In genomic region chr3:89646813-89647255, GRCm38 (mm10) we compare ENCODE assay signal across 8 mouse cellular contexts.
DNase-seq lines count a peak whose midpoint lies in the region; ATAC-seq and TF ChIP-seq lines count a peak whose summit lies in the region.

No protein-coding gene starts in this region.

- no peak for TF ChIP-seq POLR2A in thymus, adult 2 months (IDR thresholded peaks at IDR 0.05; ENCODE audit: control insufficient read depth, extremely low read depth, insufficient read depth, low read length, poor library complexity)

- no peaks in the 10 kb centered on the region for H3K9me3 ChIP-seq in embryonic facial prominence, embryonic 10.5 days
- H3K9me3 ChIP-seq in heart, postnatal 0 days (replicated peaks; ENCODE audit: control insufficient read depth, low read length), result no peaks in the 10 kb centered on the region
- H3K9me3 ChIP-seq in limb, embryonic 15.5 days, result no peaks in the 10 kb centered on the region

- no peak for TF ChIP-seq EP300 in heart, postnatal 0 days (IDR thresholded peaks at IDR 0.05; ENCODE audit: low read depth)

- H3K27me3 ChIP-seq in embryonic facial prominence, embryonic 10.5 days (replicated peaks; ENCODE audit: low read depth, poor library complexity, severe bottlenecking), result no peaks in the 10 kb centered on the region
- peaks cover 2% of the 10 kb centered on the region; the same call in 1 of the 2 replicates for H3K27me3 ChIP-seq in heart, postnatal 0 days (ENCODE audit: control insufficient read depth, insufficient read depth, low read length)
- H3K27me3 ChIP-seq in limb, embryonic 15.5 days, result no peaks in the 10 kb centered on the region
- H3K27me3 ChIP-seq in thymus, adult 2 months (ENCODE audit: control insufficient read depth, insufficient read depth, low read length), result no peaks in the 10 kb centered on the region

- H3K36me3 ChIP-seq in embryonic facial prominence, embryonic 10.5 days (replicated peaks), result no peaks in the 10 kb centered on the region
- H3K36me3 ChIP-seq in heart, postnatal 0 days (replicated peaks; ENCODE audit: control insufficient read depth, insufficient read depth, low read length), result no peaks in the 10 kb centered on the region
- no peaks in the 10 kb centered on the region for H3K36me3 ChIP-seq in limb, embryonic 15.5 days
- no peaks in the 10 kb centered on the region for H3K36me3 ChIP-seq in thymus, adult 2 months (ENCODE audit: control insufficient read depth, insufficient read depth, low read length)

- no peak for TF ChIP-seq CTCF in heart, postnatal 0 days (IDR thresholded peaks at IDR 0.05; ENCODE audit: low read depth)
- no peak for TF ChIP-seq CTCF in thymus, adult 2 months (IDR thresholded peaks at IDR 0.05; ENCODE audit: borderline replicate concordance, control insufficient read depth, extremely low read depth, insufficient read depth, low read length, poor library complexity)

- H3K4me3 ChIP-seq in embryonic facial prominence, embryonic 10.5 days, result no peak overlapping the region
- H3K4me3 ChIP-seq in heart, postnatal 0 days (ENCODE audit: low read depth, low read length), result no peak overlapping the region
- H3K4me3 ChIP-seq in limb, embryonic 15.5 days, result no peak overlapping the region
- H3K4me3 ChIP-seq in thymus, adult 2 months (ENCODE audit: control insufficient read depth, insufficient read depth, low read length), result no peak overlapping the region

- H3K4me1 ChIP-seq in embryonic facial prominence, embryonic 10.5 days, result peaks cover 51% of the 10 kb centered on the region
- peaks cover 22% of the 10 kb centered on the region for H3K4me1 ChIP-seq in heart, postnatal 0 days (ENCODE audit: control insufficient read depth, insufficient read depth)
- peaks cover 21% of the 10 kb centered on the region for H3K4me1 ChIP-seq in limb, embryonic 15.5 days
- no peaks in the 10 kb centered on the region for H3K4me1 ChIP-seq in thymus, adult 2 months (replicated peaks; ENCODE audit: control insufficient read depth, insufficient read depth, low read length)

- H3K9ac ChIP-seq in heart, postnatal 0 days (replicated peaks; ENCODE audit: low read depth, low read length), result no peak overlapping the region
- H3K9ac ChIP-seq in limb, embryonic 15.5 days, result no peak overlapping the region

- peak; percentile 61 for DNase-seq in gastrocnemius, postnatal 10 days
- DNase-seq in gastrocnemius, adult 8-10 months (ENCODE audit: low spot score in 2 of 2), result no peak
- no peak for DNase-seq in embryonic facial prominence, embryonic 10.5 days (ENCODE audit: low spot score)
- DNase-seq in heart, postnatal 0 days (ENCODE audit: low spot score), result peak; percentile 57
- peak; percentile 59 to 72 for DNase-seq in kidney, postnatal 36 days
- DNase-seq in ovary, postnatal 14 days (ENCODE audit: low spot score), result peak; percentile 73
- no peak for DNase-seq in thymus, adult 2 months

- 82% methylated on average over 5 of the region's 5 CpGs for WGBS in embryonic facial prominence, embryonic 10.5 days
- WGBS in heart, postnatal 0 days, result 24% methylated on average over 5 of the region's 5 CpGs
- WGBS in limb, embryonic 15.5 days, result 38% methylated on average over 5 of the region's 5 CpGs
- 77% methylated on average over 5 of the region's 5 CpGs for WGBS in thymus, adult 2 months

- no peak overlapping the region for H3K4me2 ChIP-seq in heart, postnatal 0 days (ENCODE audit: low read depth, low read length)
- no peak overlapping the region for H3K4me2 ChIP-seq in limb, embryonic 15.5 days

- H3K27ac ChIP-seq in embryonic facial prominence, embryonic 10.5 days (replicated peaks), result peak overlapping the region; percentile 87
- peak overlapping the region; percentile 62 for H3K27ac ChIP-seq in heart, postnatal 0 days (ENCODE audit: low read depth)
- H3K27ac ChIP-seq in limb, embryonic 15.5 days, result peak overlapping the region; percentile 72
- H3K27ac ChIP-seq in thymus, adult 2 months (ENCODE audit: control insufficient read depth, insufficient read depth, low read length), result no peak overlapping the region

- no peak; the same call in 1 of the 2 replicates for ATAC-seq in heart, postnatal 0 days (ENCODE audit: insufficient read depth, low read depth)
- no peak for ATAC-seq in limb, embryonic 15.5 days (ENCODE audit: insufficient number of reproducible peaks, low FRiP score, low TSS enrichment, low read depth)

Comparison
In these comparisons a context has a peak if more than half of its experiments do, and no peak if none do; other contexts are left out.
1. DNase-seq: peak in gastrocnemius, postnatal 10 days (single experiment), heart, postnatal 0 days (single experiment), kidney, postnatal 36 days (2 of 2) and ovary, postnatal 14 days (single experiment); none in gastrocnemius, adult 8-10 months (0 of 2), embryonic facial prominence, embryonic 10.5 days (single experiment) and thymus, adult 2 months (single experiment).